Mouse (Mus musculus) kidney, adult 2 months (tissue): Measurements from ENCODE around the gene Pdxk. TPM values are rescaled to one million over a fixed set of nuclear protein-coding genes. Genes with fewer than 3 reads are reported as not detected.
"Not testable (repeated sequence)": the region's sequence is repeated elsewhere in the genome, so short reads cannot be mapped to it uniquely, and the experiment has no call there.

Experiments used
- DNase-seq: peaks from one replicate; pipeline ENCODE4 v3.0.0; 2021
- H3K27ac ChIP-seq: fragments of 200-500 bp; 2 replicates; pipeline ENCODE4 v1.5.1; 2012; ENCODE audit warnings: low read depth, low read length, control low read depth, inconsistent platforms; ENCODE audit not compliant: insufficient read depth
- H3K27me3 ChIP-seq: fragments of 200-500 bp; replicated peaks from 2 replicates; pipeline ENCODE4 v1.6.1; 2012; ENCODE audit warnings: mild to moderate bottlenecking, moderate library complexity, low read length, inconsistent platforms; ENCODE audit not compliant: control insufficient read depth, insufficient read depth
- H3K36me3 ChIP-seq: fragments of 200-500 bp; 2 replicates; pipeline ENCODE4 v1.6.1; 2012; ENCODE audit warnings: mild to moderate bottlenecking, moderate library complexity, low read length, inconsistent platforms; ENCODE audit not compliant: control insufficient read depth, insufficient read depth
- H3K4me1 ChIP-seq: fragments of 200-500 bp; 2 replicates; pipeline ENCODE4 v1.6.1; 2011; ENCODE audit warnings: low read length; ENCODE audit not compliant: control insufficient read depth, insufficient read depth
- H3K4me3 ChIP-seq: fragments of 200-500 bp; 2 replicates; pipeline ENCODE4 v1.5.1; 2011; ENCODE audit warnings: mild to moderate bottlenecking, low read depth, low read length, control low read depth; ENCODE audit not compliant: insufficient read depth
- CTCF ChIP-seq: fragments of 200-500 bp; conservative IDR thresholded peaks from 2 replicates; pipeline ENCODE4 v1.5.1; 2011; ENCODE audit warnings: low read depth, mild to moderate bottlenecking, control low read depth, low read length, moderate library complexity, mixed read lengths; ENCODE audit not compliant: insufficient read depth, insufficient read length
- POLR2A ChIP-seq: fragments of 200-500 bp; IDR thresholded peaks from one replicate; pipeline ENCODE4 v1.6.1; 2011; ENCODE audit warnings: low read depth, low read length, control low read depth
- WGBS: fragments of 180-500 bp; shearing (Covaris S2); methylation state at CpG from one replicate; pipeline ENCODE4 v1.1.7; 2018; 5-methylcytosine and 5-hydroxymethylcytosine counted together
- polyA plus RNA-seq: library from polyadenylated mRNA; depleted of rRNA; stranded (reverse); fragments of >200 nt; gene quantifications from 2 replicates; pipeline ENCODE4 v1.2.3, GENCODE M21; 2012

The Pdxk gene
- polyA plus RNA-seq, 1 experiment: 107 TPM

- no peak for DNase-seq
- TF ChIP-seq CTCF (no peak), POLR2A (no peak)
- Histone ChIP-seq H3K4me3 (no peak overlapping the region), H3K4me1 (no peaks in the 10 kb centered on the region), H3K27me3 (no peaks in the 10 kb centered on the region), H3K36me3 (no peaks in the 10 kb centered on the region), H3K27ac (no peak overlapping the region)
- WGBS: 59% methylated on average over 5 of the region's 5 CpGs
Observed at GRCm38 (mm10) chr10:78417888-78418287, 46.9 kb downstream of the Pdxk start.

DNA sequence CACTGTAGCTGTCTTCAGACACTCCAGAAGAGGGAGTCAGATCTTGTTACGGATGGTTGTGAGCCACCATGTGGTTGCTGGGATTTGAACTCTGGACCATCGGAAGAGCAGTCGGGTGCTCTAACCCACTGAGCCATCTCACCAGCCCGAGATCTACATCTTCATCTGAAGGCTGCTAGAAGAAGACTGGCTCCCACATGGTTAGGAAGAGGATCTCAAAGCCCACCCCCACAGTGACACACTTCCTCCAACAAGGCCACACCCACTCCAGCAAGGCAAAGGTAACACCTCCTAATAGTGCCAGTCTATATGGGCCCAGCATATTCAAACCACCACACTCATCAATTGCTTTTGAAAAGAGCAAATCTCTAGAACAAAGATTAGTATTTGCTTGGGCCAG lies 49.8 kb downstream of the Pdxk start:
- not testable (repeated sequence) for H3K36me3 ChIP-seq, DNase-seq, H3K4me3 ChIP-seq, H3K27ac ChIP-seq, H3K27me3 ChIP-seq, H3K4me1 ChIP-seq
- 92% methylated on average over 4 of the region's 4 CpGs for WGBS

DNA sequence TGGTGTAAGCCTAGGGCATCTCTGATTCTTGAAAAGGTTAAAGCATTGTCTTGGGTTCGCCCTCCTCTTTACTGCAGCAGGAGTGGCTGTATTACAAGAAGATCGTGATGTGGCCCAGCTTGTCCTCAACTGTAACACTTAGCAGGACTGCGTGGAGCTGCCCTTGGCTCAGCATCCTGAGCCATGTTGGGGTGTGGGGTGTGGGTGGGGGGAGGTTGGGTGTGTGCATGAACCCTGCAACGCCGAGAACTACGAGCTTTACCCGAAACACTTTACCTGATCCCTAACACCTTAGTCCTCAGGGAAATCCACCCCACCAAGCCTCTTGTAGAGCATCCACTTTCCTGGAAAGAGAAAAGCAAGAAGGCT lies 51.6 kb downstream of the Pdxk start:
- no peak for DNase-seq
- WGBS: 34% methylated on average over 7 of the region's 7 CpGs
- H3K4me3 ChIP-seq: peak overlapping the region; percentile 92

DNA sequence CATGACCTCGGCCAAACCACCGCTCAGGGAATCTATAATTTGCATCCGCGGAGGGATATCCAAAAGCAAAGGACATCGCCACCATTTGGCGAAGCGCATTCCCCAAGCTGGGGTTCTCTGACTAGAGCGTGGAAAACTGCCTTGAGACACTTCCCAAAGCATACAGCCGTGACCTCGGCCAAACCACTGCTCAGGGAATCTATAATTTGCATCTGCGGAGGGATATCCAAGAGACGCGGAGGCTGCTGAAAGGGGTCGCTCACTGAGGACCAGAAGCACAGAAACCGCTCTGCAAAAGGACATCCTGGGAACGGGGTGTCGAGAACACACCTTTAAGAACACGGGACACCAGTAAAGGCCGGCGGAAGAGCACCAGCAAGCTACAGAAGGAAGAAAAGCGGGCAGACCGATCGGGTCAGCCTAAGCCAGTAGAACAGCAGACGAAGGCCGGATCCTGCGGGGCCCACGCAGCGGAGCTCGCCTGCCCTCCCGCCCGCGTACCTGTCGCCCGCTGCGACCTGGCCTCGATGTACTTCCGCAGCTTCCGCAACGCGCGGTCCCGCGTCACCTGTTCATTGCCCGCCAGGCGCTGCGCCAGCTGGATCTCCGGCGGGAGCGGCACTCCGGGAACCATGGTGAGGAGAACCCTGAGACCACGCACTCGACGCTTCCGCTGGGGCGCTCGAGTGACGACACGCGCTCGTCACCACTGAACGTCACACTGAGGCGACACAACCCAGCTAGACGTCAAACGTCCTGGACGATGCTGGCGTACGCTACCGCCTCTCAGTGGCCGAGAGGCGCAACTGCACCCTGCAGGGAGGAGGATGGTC lies 52.2 kb downstream of the Pdxk start, which contains the start of gene Rrp1:
Gene Rrp1 (minus strand): TSS at position 725 of the 833 bp plus-strand sequence.
- H3K4me1 ChIP-seq: 0 out of 2 replicates have a peak, but pooled peaks cover 4% of the 10 kb centered on the region
- whole genome bisulfite sequencing: under 1% methylated on average over 70 of the region's 70 CpGs
- TF ChIP-seq CTCF (peak; percentile 99), POLR2A (peak; percentile 90)
- H3K4me3 ChIP-seq: peak within 1 kb of the TSS; percentile 92
- no peaks in the 10 kb centered on the region for H3K27me3 ChIP-seq
- H3K27ac ChIP-seq: peak within 1 kb of the TSS; percentile 55
- peak; percentile 96 for DNase-seq
- no peaks in the 10 kb centered on the region for H3K36me3 ChIP-seq

More for the DNA sequence above, 51.6 kb downstream of the Pdxk start:
- Histone ChIP-seq H3K27ac (no peak overlapping the region), H3K36me3 (no peaks in the 10 kb centered on the region), H3K4me1 (0 out of 2 replicates have a peak, but pooled peaks cover 4% of the 10 kb centered on the region), H3K27me3 (no peaks in the 10 kb centered on the region)
- TF ChIP-seq CTCF (no peak), POLR2A (no peak)

DNA sequence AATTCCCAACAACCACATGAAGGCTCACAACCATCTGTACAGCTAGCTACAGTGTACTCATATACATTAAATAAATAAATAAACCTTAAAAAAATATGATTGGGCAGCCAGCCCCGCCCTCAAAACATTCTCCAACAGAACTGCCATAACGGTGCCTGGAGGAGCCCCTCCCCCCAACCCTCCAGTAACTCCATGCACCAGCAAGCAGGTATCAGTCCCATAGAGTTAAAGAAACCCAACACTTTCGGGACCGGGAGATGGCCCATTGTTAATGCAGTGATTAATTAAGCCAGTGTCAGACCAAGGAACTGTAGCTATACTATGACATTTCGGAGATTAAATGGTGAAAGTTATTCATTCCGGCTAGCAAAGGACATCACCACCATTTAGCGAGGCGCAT lies 52.9 kb downstream of the Pdxk start:
- Histone ChIP-seq H3K36me3 (no peaks in the 10 kb centered on the region), H3K27me3 (no peaks in the 10 kb centered on the region), H3K4me1 (0 out of 2 replicates have a peak, but pooled peaks cover 4% of the 10 kb centered on the region), H3K4me3 (peak overlapping the region; percentile 92), H3K27ac (no peak overlapping the region)
- no peak for DNase-seq
- TF ChIP-seq CTCF (no peak), POLR2A (no peak)
- 7% methylated on average over 8 of the region's 8 CpGs for WGBS

DNA sequence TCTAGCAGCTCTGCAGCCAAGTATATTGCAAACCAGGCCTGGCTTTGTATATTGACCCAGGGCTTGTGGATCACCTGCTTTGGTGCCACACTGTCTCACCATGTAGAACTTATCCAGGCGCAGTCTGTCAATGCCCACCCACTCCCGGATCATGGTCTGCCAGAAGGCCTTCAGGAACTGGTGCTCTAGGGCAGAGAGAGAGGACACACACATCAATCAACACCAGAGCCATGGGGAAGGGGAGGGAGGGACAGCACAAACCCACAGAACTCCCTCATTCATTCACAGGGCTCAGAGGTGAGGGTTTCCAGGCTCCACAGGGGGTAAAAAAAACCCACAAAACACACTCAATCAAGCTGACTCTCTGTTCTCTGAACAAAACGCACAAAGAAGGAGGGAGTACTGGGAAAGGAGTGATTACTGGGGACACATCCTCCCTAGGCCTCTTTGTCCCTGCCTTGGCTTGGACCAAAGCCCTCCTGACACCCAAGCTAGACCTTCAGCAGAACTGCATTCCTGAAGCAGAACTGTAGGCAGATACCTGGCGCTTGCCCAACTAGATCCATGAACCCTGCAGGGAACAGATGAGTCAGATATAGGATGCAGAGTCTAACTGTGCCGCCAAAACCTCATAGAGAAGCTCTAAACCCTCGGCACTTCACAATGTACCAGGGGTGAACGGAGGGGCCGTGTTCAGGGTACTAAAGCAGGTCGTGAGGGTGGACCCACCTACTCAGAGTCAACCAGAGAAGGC lies 55.6 kb downstream of the Pdxk start:
- Histone ChIP-seq H3K4me1 (0 out of 2 replicates have a peak, but pooled peaks cover 4% of the 10 kb centered on the region), H3K27me3 (no peaks in the 10 kb centered on the region), H3K36me3 (0 out of 2 replicates have a peak, but pooled peaks cover 2% of the 10 kb centered on the region), H3K4me3 (no peak overlapping the region), H3K27ac (no peak overlapping the region)
- no peak for DNase-seq
- WGBS: 81% methylated on average over 9 of the region's 9 CpGs
- TF ChIP-seq POLR2A: no peak
- no peak for TF ChIP-seq CTCF

DNA sequence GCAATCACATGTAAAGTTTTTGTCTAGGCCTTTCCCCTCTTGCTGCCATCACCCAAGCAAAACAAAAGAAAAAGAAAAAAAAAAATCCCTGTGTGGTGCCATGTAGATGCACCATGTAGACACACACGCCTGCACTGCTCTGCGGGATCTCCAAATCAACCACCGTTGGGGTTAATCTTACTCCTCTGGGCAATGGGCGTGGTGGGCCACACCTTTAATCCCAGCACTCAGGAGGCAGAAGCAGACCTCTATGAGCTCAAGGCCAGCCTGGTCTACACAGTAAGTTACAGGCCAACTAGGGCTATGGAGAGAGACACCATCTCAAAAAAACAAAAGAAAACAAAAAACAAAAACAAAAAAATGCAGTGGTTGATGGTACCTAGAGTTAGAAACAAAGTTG lies 57.6 kb downstream of the Pdxk start:
- no peak for DNase-seq
- H3K27me3 ChIP-seq: no peaks in the 10 kb centered on the region
- no peak overlapping the region for H3K4me3 ChIP-seq
- H3K36me3 ChIP-seq: peaks cover 2% of the 10 kb centered on the region; the same call in 1 of the 2 replicates
- no peak for TF ChIP-seq POLR2A
- TF ChIP-seq CTCF: no peak
- WGBS: 93% methylated on average over 4 of the region's 4 CpGs
- H3K4me1 ChIP-seq: 0 out of 2 replicates have a peak, but pooled peaks cover 4% of the 10 kb centered on the region
- H3K27ac ChIP-seq: no peak overlapping the region
